Mouse (Mus musculus) cortical plate, adult 2 months (tissue): Measurements from ENCODE around the gene Nadk2. TPM values are rescaled to one million over a fixed set of nuclear protein-coding genes. Genes with fewer than 3 reads are reported as not detected.
A peak's percentile ranks its signal among the peaks of the same experiment; 100 is the strongest.

ENCODE experiments used
- H3K27ac ChIP-seq: fragments of 200-500 bp; 2 replicates; pipeline ENCODE4 v1.5.1; 2012; ENCODE audit warnings: low read length, control low read depth, inconsistent platforms; ENCODE audit not compliant: insufficient read depth
- H3K4me1 ChIP-seq: fragments of 200-500 bp; 2 replicates; pipeline ENCODE4 v1.6.1; 2011; ENCODE audit warnings: low read length; ENCODE audit not compliant: control insufficient read depth, insufficient read depth
- H3K4me3 ChIP-seq: fragments of 200-500 bp; 2 replicates; pipeline ENCODE4 v1.5.1; 2011; ENCODE audit warnings: mild to moderate bottlenecking, low read length, control low read depth; ENCODE audit not compliant: insufficient read depth
- CTCF ChIP-seq: fragments of 200-500 bp; IDR thresholded peaks from 2 replicates; pipeline ENCODE4 v1.5.1; 2011; ENCODE audit warnings: mild to moderate bottlenecking, control low read depth, low read length; ENCODE audit not compliant: insufficient read depth; ENCODE audit errors: extremely low read depth
- POLR2A ChIP-seq: fragments of 200-500 bp; IDR thresholded peaks from 2 replicates; pipeline ENCODE4 v1.6.1; 2011; ENCODE audit warnings: mild to moderate bottlenecking, low read length, control low read depth; ENCODE audit not compliant: insufficient read depth; ENCODE audit errors: extremely low read depth
- polyA plus RNA-seq: library from polyadenylated mRNA; depleted of rRNA; stranded (reverse); fragments of >200 nt; gene quantifications from 2 replicates; pipeline ENCODE4 v1.2.3, GENCODE M21; 2012

Gene Nadk2
- polyA plus RNA-seq, 1 experiment: 41.7 TPM

DNA sequence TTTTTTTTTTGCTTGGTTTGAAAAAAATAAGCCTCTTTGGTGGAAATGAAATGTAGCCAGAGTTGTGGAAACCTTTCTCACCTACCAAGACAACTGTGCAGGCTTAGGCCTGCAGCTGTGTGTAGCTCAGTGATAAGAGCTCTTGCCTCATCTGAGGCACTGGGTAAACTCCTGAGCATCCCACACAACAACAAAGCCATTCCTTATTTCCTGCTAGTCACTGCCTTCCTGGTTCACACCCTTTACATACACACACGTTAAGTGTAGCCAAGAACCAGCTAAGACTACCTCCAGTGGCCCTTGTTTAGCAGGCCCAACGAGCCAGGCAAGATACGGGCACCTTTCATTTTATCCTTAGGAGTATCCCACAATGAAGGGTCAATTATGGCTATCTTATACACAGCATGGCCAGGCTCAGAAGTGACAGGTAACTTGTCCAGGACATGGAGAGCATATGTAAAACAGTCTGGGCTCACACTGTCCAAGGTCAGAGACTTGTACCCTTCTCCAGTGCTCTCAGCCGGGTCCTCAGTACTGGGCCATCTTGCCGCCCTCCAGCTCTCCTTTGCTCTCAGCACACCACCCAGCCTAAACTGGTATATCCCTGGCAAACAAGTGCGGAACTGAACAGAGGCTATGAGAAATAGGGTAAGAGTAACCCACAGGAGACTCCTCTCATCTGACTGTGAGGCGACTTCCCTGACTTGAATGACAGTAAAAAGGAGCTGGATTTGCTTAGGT lies 56.2 kb downstream of the Nadk2 start:
- H3K4me1 ChIP-seq: no peaks in the 10 kb centered on the region
- TF ChIP-seq POLR2A (no peak), CTCF (no peak)
- no peak overlapping the region for H3K4me3 ChIP-seq
- H3K27ac ChIP-seq: no peak overlapping the region

DNA sequence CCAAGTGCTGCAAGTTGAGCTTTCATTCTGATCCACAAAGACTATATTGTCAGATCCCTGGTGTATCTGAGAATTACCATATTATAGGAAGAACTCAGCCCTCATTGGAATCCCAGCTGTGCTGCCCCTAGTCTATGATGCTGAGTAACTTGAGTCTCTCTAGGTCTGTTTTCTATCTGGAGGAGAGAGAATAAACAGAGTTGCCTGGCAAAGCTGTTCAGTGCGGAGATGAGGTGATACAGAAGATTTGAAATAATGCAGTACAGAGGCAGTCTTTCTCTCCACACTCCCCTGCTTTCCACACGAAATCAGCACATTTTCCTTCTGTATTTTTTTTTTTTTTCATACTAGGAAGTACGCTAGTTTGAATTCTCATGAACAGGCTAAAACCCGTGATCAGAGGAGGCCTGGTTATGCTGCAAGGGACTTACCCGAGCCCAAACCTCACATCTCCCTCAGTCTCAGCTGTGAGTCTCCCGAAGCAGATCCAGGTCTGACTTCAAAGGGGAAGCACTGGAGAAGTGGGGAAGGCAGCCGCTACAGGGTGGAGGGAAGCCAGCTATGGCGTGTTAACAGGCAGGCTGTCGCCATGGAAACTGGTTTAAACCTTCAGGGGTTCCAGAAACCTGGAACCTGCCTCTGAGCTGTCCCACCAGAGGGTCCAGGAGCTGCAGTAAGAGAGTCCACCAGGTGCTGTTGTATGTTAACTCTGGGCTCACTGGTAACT lies 59.9 kb downstream of the Nadk2 start:
- no peak for TF ChIP-seq POLR2A
- TF ChIP-seq CTCF: no peak
- Histone ChIP-seq H3K4me3 (no peak overlapping the region), H3K27ac (no peak overlapping the region), H3K4me1 (peaks cover 2% of the 10 kb centered on the region; the same call in 1 of the 2 replicates)

DNA sequence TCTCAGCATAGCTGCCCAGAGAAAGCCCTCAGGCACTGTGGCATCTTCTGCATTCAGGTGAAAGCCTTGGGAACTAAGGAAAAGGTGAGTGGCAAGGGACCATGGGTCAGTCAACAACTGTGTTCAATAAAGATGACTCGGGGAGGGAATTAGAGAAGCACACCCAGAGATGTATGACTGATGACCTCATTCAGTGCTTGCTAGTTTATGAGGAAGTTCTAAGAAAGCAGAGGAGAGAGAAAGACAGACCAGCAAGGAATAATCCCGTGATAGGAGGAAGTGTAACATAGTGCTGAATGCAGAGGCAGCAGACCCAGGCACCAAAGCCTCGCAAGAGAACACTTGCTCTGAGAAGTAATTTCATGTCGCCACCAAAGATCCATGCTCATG lies 60.4 kb downstream of the Nadk2 start:
- peaks cover 2% of the 10 kb centered on the region; the same call in 1 of the 2 replicates for H3K4me1 ChIP-seq
- H3K4me3 ChIP-seq: no peak overlapping the region
- TF ChIP-seq POLR2A (no peak), CTCF (no peak)
- H3K27ac ChIP-seq: no peak overlapping the region

DNA sequence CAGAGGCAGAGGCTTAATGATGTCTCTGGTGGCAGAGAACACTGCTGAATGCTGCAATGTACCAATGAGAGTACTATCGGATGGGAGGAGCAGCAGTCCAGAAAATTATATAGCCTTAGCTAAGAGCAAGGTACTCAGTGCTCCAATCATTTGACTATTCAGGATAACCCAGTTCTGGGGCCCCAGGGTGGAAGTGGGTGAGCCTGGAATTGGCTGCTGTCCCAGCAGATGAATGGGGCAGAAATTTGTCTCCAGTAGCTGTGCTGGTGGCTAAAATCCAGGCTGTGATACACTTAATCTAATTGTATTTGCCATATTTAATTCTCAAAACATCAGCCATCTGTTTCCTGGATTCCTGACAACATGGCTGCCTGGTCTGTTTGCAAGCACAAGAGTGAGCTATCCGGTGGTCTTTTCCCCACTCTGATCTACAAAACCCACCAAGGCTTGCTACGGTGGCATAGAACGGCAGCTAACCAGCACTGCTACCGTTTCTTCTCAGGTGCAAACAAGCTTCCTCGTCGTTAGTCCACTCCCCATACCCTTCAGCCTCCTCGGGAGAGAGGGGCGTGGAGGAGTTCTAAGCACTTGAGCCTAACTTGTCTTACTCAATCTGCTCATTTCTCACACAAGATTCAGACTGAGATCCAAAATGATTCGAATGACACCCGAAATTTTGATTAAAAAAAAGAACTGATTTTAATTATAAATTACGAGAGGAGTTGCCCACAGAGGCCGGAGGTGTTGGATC lies 61.8 kb downstream of the Nadk2 start:
- TF ChIP-seq CTCF: no peak
- no peak for TF ChIP-seq POLR2A
- no peak overlapping the region for H3K27ac ChIP-seq
- peaks cover 2% of the 10 kb centered on the region; the same call in 1 of the 2 replicates for H3K4me1 ChIP-seq
- no peak overlapping the region for H3K4me3 ChIP-seq

DNA sequence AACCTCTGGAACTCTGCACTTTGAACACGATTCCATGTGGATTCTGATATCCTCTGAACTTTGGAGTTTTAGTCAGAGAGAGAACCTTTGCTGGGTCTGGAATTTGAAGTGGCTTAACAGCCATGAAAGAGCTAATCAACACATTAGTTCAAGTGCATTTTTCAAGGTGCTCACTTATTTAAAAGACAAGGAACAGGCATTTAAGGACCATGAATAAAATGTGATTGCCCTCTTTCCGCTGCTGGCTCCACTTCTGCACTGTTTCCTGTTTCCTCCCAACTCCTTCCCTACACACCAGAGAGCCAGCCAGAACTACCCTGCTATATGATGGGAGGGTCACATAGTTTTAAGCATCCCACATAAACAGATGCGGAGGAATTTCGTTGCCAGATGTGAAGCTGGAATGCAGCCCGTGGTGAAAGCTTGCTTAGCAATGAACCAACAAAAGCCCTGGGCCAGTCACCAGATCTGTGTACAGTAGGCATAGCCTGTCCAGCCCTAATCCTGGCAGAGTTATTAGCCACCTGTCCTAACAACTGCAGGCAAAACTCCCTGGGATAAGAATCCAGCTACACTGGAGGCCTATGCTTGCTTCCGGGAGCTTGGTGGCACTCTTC lies 63.9 kb downstream of the Nadk2 start:
- H3K4me3 ChIP-seq: no peak overlapping the region
- TF ChIP-seq CTCF: no peak
- TF ChIP-seq POLR2A: no peak
- H3K4me1 ChIP-seq: peaks cover 4% of the 10 kb centered on the region; the same call in 1 of the 2 replicates
- H3K27ac ChIP-seq: no peak overlapping the region

DNA sequence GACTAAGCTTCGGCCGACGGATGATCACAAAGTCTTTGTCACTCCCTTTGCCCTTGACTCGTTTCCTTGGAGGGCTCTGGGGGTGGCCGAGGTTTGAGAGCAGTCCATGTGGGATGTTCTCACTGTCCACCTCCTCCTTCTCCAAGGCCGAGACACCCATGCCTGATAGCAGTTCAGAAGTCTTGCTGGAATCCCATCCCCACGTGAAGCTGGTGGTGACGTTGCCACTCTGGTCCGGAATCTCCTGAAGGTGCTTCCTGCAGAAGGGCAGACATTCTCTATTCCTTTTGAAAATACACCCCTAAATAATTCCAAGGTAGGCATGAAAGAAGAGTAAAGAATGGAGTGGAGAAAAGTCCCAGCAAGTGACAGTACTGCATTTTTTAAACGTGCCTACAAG lies 68.4 kb downstream of the Nadk2 start:
- Histone ChIP-seq H3K27ac (no peak overlapping the region), H3K4me3 (peak overlapping the region; percentile 83), H3K4me1 (peaks cover 3% of the 10 kb centered on the region; the same call in 1 of the 2 replicates)
- no peak for TF ChIP-seq CTCF
- TF ChIP-seq POLR2A: no peak

DNA sequence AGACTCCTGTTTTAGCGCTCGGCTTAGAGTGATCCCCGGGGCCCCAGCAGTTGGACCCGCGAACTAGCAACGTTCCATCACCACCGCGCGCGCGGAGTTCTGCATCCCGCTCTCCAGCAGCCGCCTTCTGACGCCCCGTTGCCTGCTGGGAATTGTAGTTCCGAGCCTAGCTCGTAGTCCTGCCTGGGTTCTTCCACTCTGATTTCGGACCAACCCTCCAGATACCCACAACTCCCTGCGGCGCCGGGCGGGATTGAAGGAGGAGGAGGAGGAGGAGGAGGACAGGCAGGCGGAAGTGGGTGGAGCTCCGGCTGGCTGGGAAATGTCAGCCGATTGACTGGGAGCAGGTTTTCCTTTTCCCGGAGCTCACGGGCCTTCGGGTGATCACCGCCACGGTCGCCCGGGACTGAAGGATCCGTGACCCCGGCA lies 69.2 kb downstream of the Nadk2 start, which contains the start of gene Lmbrd2:
Gene Lmbrd2 (plus strand): TSS at position 299 of the 429 bp plus-strand sequence.
- no peak for TF ChIP-seq CTCF
- peak; percentile 70; the same call in 1 of the 2 replicates for TF ChIP-seq POLR2A
- Histone ChIP-seq H3K4me1 (peaks cover 3% of the 10 kb centered on the region; the same call in 1 of the 2 replicates), H3K27ac (peak within 1 kb of the TSS; percentile 43; the same call in 1 of the 2 replicates), H3K4me3 (peak within 1 kb of the TSS; percentile 83)

DNA sequence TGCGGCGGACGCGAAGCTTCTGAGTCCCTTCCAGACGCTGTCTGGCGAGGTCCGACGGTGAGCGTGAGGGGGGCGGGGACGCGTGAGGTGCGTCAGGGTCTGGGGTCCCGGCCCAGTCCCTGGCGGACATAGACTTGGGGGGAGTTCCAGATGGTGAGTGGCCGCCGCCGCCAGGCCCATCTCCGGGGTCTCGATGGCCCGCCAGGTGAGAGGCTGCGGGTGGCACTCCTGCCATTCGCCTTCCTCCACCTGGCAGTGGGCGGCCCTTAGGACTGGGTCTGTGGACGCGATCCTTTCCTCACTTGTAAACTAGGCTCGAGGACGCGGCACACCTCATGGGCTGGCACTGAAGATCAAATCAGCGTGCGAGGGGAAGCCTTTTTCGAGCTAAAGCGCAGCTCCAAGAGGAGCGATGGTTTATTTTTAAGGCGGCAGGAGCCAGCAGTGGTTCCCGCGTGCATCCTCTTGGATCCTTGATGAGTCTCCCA lies 69.7 kb downstream of the Nadk2 start:
- H3K27ac ChIP-seq: peak overlapping the region; percentile 43; the same call in 1 of the 2 replicates
- H3K4me3 ChIP-seq: peak overlapping the region; percentile 83
- no peak for TF ChIP-seq CTCF
- TF ChIP-seq POLR2A: no peak
- H3K4me1 ChIP-seq: peaks cover 3% of the 10 kb centered on the region; the same call in 1 of the 2 replicates
